Mouse (Mus musculus) MEL (cell line): ENCODE measurements at regions not wholly inside any gene's neighbourhood (a gene's known extent, or its start where the extent isn't known, plus 50 kb on each side); places are given as distances from the start of the nearest gene placed in this dataset.

Experiments used
- BHLHE40 ChIP-seq: IDR thresholded peaks from 2 replicates; pipeline ENCODE4 v1.6.1; 2012; ENCODE audit warnings: low read depth, mild to moderate bottlenecking, inconsistent platforms, low read length, improper control_type of control experiment, borderline replicate concordance
- CTCF ChIP-seq, 3 experiments: IDR thresholded peaks in 2 of 3; conservative IDR thresholded peaks in 1 of 3; 2 replicates each; pipeline ENCODE4 v1.5.1; 2011 to 2012; ENCODE audit warnings: low read length in 3 of 3, low read depth in 2 of 3, mild to moderate bottlenecking in 2 of 3, improper control_type of control experiment in 1 of 3, inconsistent platforms in 1 of 3, mixed read lengths in 1 of 3, moderate library complexity in 1 of 3; ENCODE audit not compliant: control insufficient read depth in 1 of 3, insufficient read depth in 1 of 3, poor library complexity in 1 of 3, severe bottlenecking in 1 of 3
- E2F4 ChIP-seq: IDR thresholded peaks from 2 replicates; pipeline ENCODE4 v1.6.1; 2011; ENCODE audit warnings: low read depth, low read length, improper control_type of control experiment, borderline replicate concordance
- ELF1 ChIP-seq: IDR thresholded peaks from 2 replicates; pipeline ENCODE4 v1.6.1; 2014; ENCODE audit warnings: low read depth, mild to moderate bottlenecking, inconsistent platforms, low read length, improper control_type of control experiment, moderate library complexity
- EP300 ChIP-seq, 2 experiments: IDR thresholded peaks; 2 replicates each; pipeline ENCODE4 v1.6.1; 2011; ENCODE audit warnings: improper control_type of control experiment in 2 of 2, low read length in 2 of 2, low read depth in 1 of 2, mild to moderate bottlenecking in 1 of 2
- GATA1 ChIP-seq: IDR thresholded peaks from 2 replicates; pipeline ENCODE4 v1.6.1; 2011; ENCODE audit warnings: low read depth, low read length, improper control_type of control experiment
- TAL1 ChIP-seq: IDR thresholded peaks from 2 replicates; pipeline ENCODE4 v1.6.1; 2012; ENCODE audit warnings: mild to moderate bottlenecking, inconsistent platforms, low read length, moderate library complexity, mixed read lengths
- USF1 ChIP-seq: IDR thresholded peaks from 2 replicates; pipeline ENCODE4 v1.6.1; 2014; ENCODE audit warnings: low read depth, mild to moderate bottlenecking, inconsistent platforms, low read length, improper control_type of control experiment, moderate library complexity

- TF ChIP-seq E2F4 (no peak), EP300 (IDR thresholded peaks at IDR 0.05; ENCODE audit: low read depth in 1 of 2, low read length in 2 of 2) (no peak), BHLHE40 (no peak), ELF1 (no peak), GATA1 (no peak), USF1 (no peak), TAL1 (no peak), CTCF (IDR thresholded peaks at IDR 0.05 in 2 of 3, conservative IDR thresholded peaks at IDR 0.05 in 1 of 3; ENCODE audit: control insufficient read depth in 1 of 3, insufficient read depth in 1 of 3, low read depth in 2 of 3, low read length in 3 of 3, poor library complexity in 1 of 3, severe bottlenecking in 1 of 3) (no peak)
Measured at GRCm38 (mm10) chr13:44484582-44485329, 244.5 kb upstream of the Jarid2 start.
